Mouse (Mus musculus): Measurements from ENCODE around the gene Carm1.
"Not testable (repeated sequence)": the region's sequence is repeated elsewhere in the genome, so short reads cannot be mapped to it uniquely, and the experiment has no call there.

Gene Carm1

GRCm38 (mm10) chr9:21537009-21537408, 9.7 kb upstream of the Carm1 start:
- no peak for DNase-seq (ENCODE audit: low read depth, low spot score)

- no peak for DNase-seq (ENCODE audit: low read depth, low spot score)
Observed at GRCm38 (mm10) chr9:21539981-21540753, 6.5 kb upstream of the Carm1 start.

GRCm38 (mm10) chr9:21542001-21542400, 4.7 kb upstream of the Carm1 start:
- DNase-seq (ENCODE audit: low read depth, low spot score), result not testable (repeated sequence)

- peak; percentile 96 for DNase-seq (ENCODE audit: low read depth, low spot score)
Observed at GRCm38 (mm10) chr9:21545351-21545915, 1.3 kb upstream of the Carm1 start.

GRCm38 (mm10) chr9:21545916-21546788, 542 bp upstream of the Carm1 start:
- DNase-seq (ENCODE audit: low read depth, low spot score), result peak; percentile 99

GRCm38 (mm10) chr9:21547075-21547941, 614 bp downstream of the Carm1 start:
- DNase-seq (ENCODE audit: low read depth, low spot score), result peak; percentile 79

GRCm38 (mm10) chr9:21551049-21551448, 4.4 kb downstream of the Carm1 start:
- no peak for DNase-seq (ENCODE audit: low read depth, low spot score)

GRCm38 (mm10) chr9:21553607-21554273, 7.0 kb downstream of the Carm1 start:
- DNase-seq (ENCODE audit: low read depth, low spot score), result no peak

GRCm38 (mm10) chr9:21555198-21555742, 8.6 kb downstream of the Carm1 start:
- no peak for DNase-seq (ENCODE audit: low read depth, low spot score)

- no peak for DNase-seq (ENCODE audit: low read depth, low spot score)
Observed at GRCm38 (mm10) chr9:21556996-21557395, 10.3 kb downstream of the Carm1 start.

- peak; percentile 72 for DNase-seq (ENCODE audit: low read depth, low spot score)
Observed at GRCm38 (mm10) chr9:21557556-21557955, 10.9 kb downstream of the Carm1 start.

- DNase-seq (ENCODE audit: low read depth, low spot score), result peak; percentile 35
Observed at GRCm38 (mm10) chr9:21558366-21558765, 11.7 kb downstream of the Carm1 start.

GRCm38 (mm10) chr9:21559151-21559550, 12.5 kb downstream of the Carm1 start:
- no peak for DNase-seq (ENCODE audit: low read depth, low spot score)

- no peak for DNase-seq (ENCODE audit: low read depth, low spot score)
Observed at GRCm38 (mm10) chr9:21564420-21564819, 17.7 kb downstream of the Carm1 start.

- DNase-seq (ENCODE audit: low read depth, low spot score), result no peak
Observed at GRCm38 (mm10) chr9:21565004-21565586, 18.4 kb downstream of the Carm1 start.

GRCm38 (mm10) chr9:21566538-21566937, 19.8 kb downstream of the Carm1 start:
- DNase-seq (ENCODE audit: low read depth, low spot score), result no peak

GRCm38 (mm10) chr9:21567051-21567450, 20.4 kb downstream of the Carm1 start:
- no peak for DNase-seq (ENCODE audit: low read depth, low spot score)

- no peak for DNase-seq (ENCODE audit: low read depth, low spot score)
Observed at GRCm38 (mm10) chr9:21568657-21569255, 22.1 kb downstream of the Carm1 start.

- DNase-seq (ENCODE audit: low read depth, low spot score), result no peak
Observed at GRCm38 (mm10) chr9:21574012-21574801, 27.5 kb downstream of the Carm1 start.
